Mouse (Mus musculus): ENCODE results near the gene Pnck. TPM values are rescaled to one million over a fixed set of nuclear protein-coding genes. Genes with fewer than 3 reads are reported as not detected.
A peak's percentile ranks its signal among the peaks of the same experiment; 100 is the strongest.

The Pnck gene
- polyA plus RNA-seq, 1 experiment from 2014 or later, result 17.9 TPM

GRCm38 (mm10) chrX:73673968-73674661, 14.2 kb upstream of the Pnck start:
- H3K9ac ChIP-seq (ENCODE audit: low read length), result peak overlapping the region; percentile 63
- ATAC-seq (replicated peaks; ENCODE audit: low FRiP score, low TSS enrichment, low read depth), result peak; percentile 36; the same call in 1 of the 2 replicates
- DNase-seq (ENCODE audit: low spot score), result peak; percentile 57
- peak overlapping the region; percentile 62 for H3K4me2 ChIP-seq (ENCODE audit: low read length)
- 22% methylated on average over 16 of the region's 20 CpGs for WGBS
- H3K36me3 ChIP-seq (ENCODE audit: control insufficient read depth, insufficient read depth, low read length), result peaks cover 3% of the 10 kb centered on the region; the same call in 1 of the 2 replicates
- no peaks in the 10 kb centered on the region for H3K9me3 ChIP-seq (ENCODE audit: control insufficient read depth, low read length)
- no peaks in the 10 kb centered on the region for H3K27me3 ChIP-seq (replicated peaks; ENCODE audit: control insufficient read depth, insufficient read depth, low read length)
- 0 out of 2 replicates have a peak, but pooled peaks cover 3% of the 10 kb centered on the region for H3K4me1 ChIP-seq (replicated peaks; ENCODE audit: control insufficient read depth, insufficient read depth, low read length)
- H3K4me3 ChIP-seq (ENCODE audit: low read depth, low read length), result peak overlapping the region; percentile 53
- 0 out of 2 replicates have a peak overlapping the region, but pooled peaks have one; percentile 54 for H3K27ac ChIP-seq (ENCODE audit: low read depth)

- DNase-seq (ENCODE audit: low spot score) (no peak), ATAC-seq (replicated peaks; ENCODE audit: low FRiP score, low TSS enrichment, low read depth) (peak; percentile 24; the same call in 1 of the 2 replicates)
These were observed 13.7 kb upstream of the Pnck start for GRCm38 (mm10) chrX:73673619-73673967.

GRCm38 (mm10) chrX:73672879-73673618, 13.1 kb upstream of the Pnck start, which contains the start of gene Slc6a8:
TSS of gene Slc6a8 (plus strand) at chrX:73673150.
- ATAC-seq (replicated peaks; ENCODE audit: low FRiP score, low TSS enrichment, low read depth), result peak; percentile 68
- 0 out of 2 replicates have a peak within 1 kb of the TSS, but pooled peaks have one; percentile 54 for H3K27ac ChIP-seq (ENCODE audit: low read depth)
- H3K4me3 ChIP-seq (ENCODE audit: low read depth, low read length), result peak within 1 kb of the TSS; percentile 53
- no peaks in the 10 kb centered on the region for H3K9me3 ChIP-seq (ENCODE audit: control insufficient read depth, low read length)
- WGBS, result 11% methylated on average over 33 of the region's 72 CpGs
- H3K9ac ChIP-seq (ENCODE audit: low read length), result peak within 1 kb of the TSS; percentile 63
- H3K4me2 ChIP-seq (ENCODE audit: low read length), result peak within 1 kb of the TSS; percentile 62
- peak; percentile 79 for DNase-seq (ENCODE audit: low spot score)
- no peaks in the 10 kb centered on the region for H3K27me3 ChIP-seq (replicated peaks; ENCODE audit: control insufficient read depth, insufficient read depth, low read length)
- H3K36me3 ChIP-seq (ENCODE audit: control insufficient read depth, insufficient read depth, low read length), result 0 out of 2 replicates have a peak, but pooled peaks cover 3% of the 10 kb centered on the region
- 0 out of 2 replicates have a peak, but pooled peaks cover 3% of the 10 kb centered on the region for H3K4me1 ChIP-seq (replicated peaks; ENCODE audit: control insufficient read depth, insufficient read depth, low read length)

More at GRCm38 (mm10) chrX:73673619-73673967, 13.7 kb upstream of the Pnck start:
- Histone ChIP-seq H3K4me2 (ENCODE audit: low read length) (peak overlapping the region; percentile 62), H3K36me3 (ENCODE audit: control insufficient read depth, insufficient read depth, low read length) (0 out of 2 replicates have a peak, but pooled peaks cover 3% of the 10 kb centered on the region), H3K9me3 (ENCODE audit: control insufficient read depth, low read length) (no peaks in the 10 kb centered on the region), H3K27me3 (replicated peaks; ENCODE audit: control insufficient read depth, insufficient read depth, low read length) (no peaks in the 10 kb centered on the region), H3K4me1 (replicated peaks; ENCODE audit: control insufficient read depth, insufficient read depth, low read length) (0 out of 2 replicates have a peak, but pooled peaks cover 3% of the 10 kb centered on the region), H3K9ac (ENCODE audit: low read length) (peak overlapping the region; percentile 63), H3K27ac (ENCODE audit: low read depth) (0 out of 2 replicates have a peak overlapping the region, but pooled peaks have one; percentile 54), H3K4me3 (ENCODE audit: low read depth, low read length) (peak overlapping the region; percentile 53)
- WGBS, result 7% methylated on average over 37 of the region's 42 CpGs

- peak; percentile 61 for ATAC-seq (replicated peaks; ENCODE audit: low FRiP score, low TSS enrichment, low read depth)
- Histone ChIP-seq H3K9ac (ENCODE audit: low read length) (no peak overlapping the region), H3K36me3 (ENCODE audit: control insufficient read depth, insufficient read depth, low read length) (0 out of 2 replicates have a peak, but pooled peaks cover under 1% of the 10 kb centered on the region), H3K9me3 (ENCODE audit: control insufficient read depth, low read length) (no peaks in the 10 kb centered on the region), H3K4me1 (replicated peaks; ENCODE audit: control insufficient read depth, insufficient read depth, low read length) (0 out of 2 replicates have a peak, but pooled peaks cover 3% of the 10 kb centered on the region), H3K4me2 (ENCODE audit: low read length) (peak overlapping the region; percentile 62; the same call in 1 of the 2 replicates), H3K27ac (ENCODE audit: low read depth) (no peak overlapping the region), H3K27me3 (replicated peaks; ENCODE audit: control insufficient read depth, insufficient read depth, low read length) (no peaks in the 10 kb centered on the region), H3K4me3 (ENCODE audit: low read depth, low read length) (no peak overlapping the region)
- WGBS, result 53% methylated on average over 4 of the region's 4 CpGs
- DNase-seq (ENCODE audit: low spot score), result peak; percentile 73
These were observed 12.1 kb upstream of the Pnck start for GRCm38 (mm10) chrX:73672031-73672431.

GRCm38 (mm10) chrX:73663143-73663542, 3.2 kb upstream of the Pnck start:
- Histone ChIP-seq H3K9ac (ENCODE audit: low read length) (no peak overlapping the region), H3K27ac (ENCODE audit: low read depth) (no peak overlapping the region), H3K9me3 (ENCODE audit: control insufficient read depth, low read length) (no peaks in the 10 kb centered on the region), H3K27me3 (replicated peaks; ENCODE audit: control insufficient read depth, insufficient read depth, low read length) (no peaks in the 10 kb centered on the region), H3K4me2 (ENCODE audit: low read length) (no peak overlapping the region), H3K4me1 (replicated peaks; ENCODE audit: control insufficient read depth, insufficient read depth, low read length) (no peaks in the 10 kb centered on the region), H3K36me3 (ENCODE audit: control insufficient read depth, insufficient read depth, low read length) (no peaks in the 10 kb centered on the region), H3K4me3 (ENCODE audit: low read depth, low read length) (no peak overlapping the region)
- DNase-seq (ENCODE audit: low spot score) (no peak), ATAC-seq (replicated peaks; ENCODE audit: low FRiP score, low TSS enrichment, low read depth) (no peak)

GRCm38 (mm10) chrX:73660284-73660665, 358 bp upstream of the Pnck start:
- peak overlapping the region; percentile 40 for H3K4me3 ChIP-seq (ENCODE audit: low read depth, low read length)
- H3K27me3 ChIP-seq (replicated peaks; ENCODE audit: control insufficient read depth, insufficient read depth, low read length), result no peaks in the 10 kb centered on the region
- H3K9me3 ChIP-seq (ENCODE audit: control insufficient read depth, low read length), result no peaks in the 10 kb centered on the region
- DNase-seq (ENCODE audit: low spot score), result no peak
- no peak for ATAC-seq (replicated peaks; ENCODE audit: low FRiP score, low TSS enrichment, low read depth)
- WGBS, result 67% methylated on average over 3 of the region's 3 CpGs
- peak overlapping the region; percentile 61 for H3K4me2 ChIP-seq (ENCODE audit: low read length)
- no peaks in the 10 kb centered on the region for H3K36me3 ChIP-seq (ENCODE audit: control insufficient read depth, insufficient read depth, low read length)
- H3K9ac ChIP-seq (ENCODE audit: low read length), result peak overlapping the region; percentile 39
- no peaks in the 10 kb centered on the region for H3K4me1 ChIP-seq (replicated peaks; ENCODE audit: control insufficient read depth, insufficient read depth, low read length)
- no peak overlapping the region for H3K27ac ChIP-seq (ENCODE audit: low read depth)

- peak overlapping the region; percentile 40; the same call in 1 of the 2 replicates for H3K4me3 ChIP-seq (ENCODE audit: low read depth, low read length)
- no peaks in the 10 kb centered on the region for H3K36me3 ChIP-seq (ENCODE audit: control insufficient read depth, insufficient read depth, low read length)
- 56% methylated on average over 13 of the region's 13 CpGs for WGBS
- no peak overlapping the region for H3K27ac ChIP-seq (ENCODE audit: low read depth)
- peak; percentile 38 for DNase-seq (ENCODE audit: low spot score)
- H3K4me2 ChIP-seq (ENCODE audit: low read length), result peak overlapping the region; percentile 61
- no peak overlapping the region; the same call in 1 of the 2 replicates for H3K9ac ChIP-seq (ENCODE audit: low read length)
- ATAC-seq (replicated peaks; ENCODE audit: low FRiP score, low TSS enrichment, low read depth), result peak; percentile 31; the same call in 1 of the 2 replicates
- H3K4me1 ChIP-seq (replicated peaks; ENCODE audit: control insufficient read depth, insufficient read depth, low read length), result no peaks in the 10 kb centered on the region
- no peaks in the 10 kb centered on the region for H3K27me3 ChIP-seq (replicated peaks; ENCODE audit: control insufficient read depth, insufficient read depth, low read length)
- H3K9me3 ChIP-seq (ENCODE audit: control insufficient read depth, low read length), result no peaks in the 10 kb centered on the region
These were observed 862 bp downstream of the Pnck start for GRCm38 (mm10) chrX:73658936-73659574.

GRCm38 (mm10) chrX:73658391-73658790, 1.5 kb downstream of the Pnck start:
- Histone ChIP-seq H3K27ac (ENCODE audit: low read depth) (no peak overlapping the region), H3K4me1 (replicated peaks; ENCODE audit: control insufficient read depth, insufficient read depth, low read length) (no peaks in the 10 kb centered on the region), H3K9me3 (ENCODE audit: control insufficient read depth, low read length) (no peaks in the 10 kb centered on the region), H3K9ac (ENCODE audit: low read length) (no peak overlapping the region), H3K27me3 (replicated peaks; ENCODE audit: control insufficient read depth, insufficient read depth, low read length) (no peaks in the 10 kb centered on the region), H3K4me2 (ENCODE audit: low read length) (no peak overlapping the region), H3K4me3 (ENCODE audit: low read depth, low read length) (no peak overlapping the region), H3K36me3 (ENCODE audit: control insufficient read depth, insufficient read depth, low read length) (no peaks in the 10 kb centered on the region)
- 55% methylated on average over 7 of the region's 7 CpGs for WGBS
- DNase-seq (ENCODE audit: low spot score) (no peak), ATAC-seq (replicated peaks; ENCODE audit: low FRiP score, low TSS enrichment, low read depth) (no peak)

All from intestine, embryonic 14.5 days (tissue).